Mouse (Mus musculus): ENCODE data around the gene Coa3.

- no peak for TF ChIP-seq CTCF (IDR thresholded peaks at IDR 0.05; ENCODE audit: borderline replicate concordance, extremely low read depth, insufficient read depth, insufficient read length)
- TF ChIP-seq POLR2A (IDR thresholded peaks at IDR 0.05; ENCODE audit: borderline replicate concordance, extremely low read depth, insufficient read depth, insufficient read length, poor library complexity, severe bottlenecking): no peak
Observed at GRCm38 (mm10) chr11:101233240-101233639, 45.7 kb downstream of the Coa3 start.
